Mouse (Mus musculus): Measurements from ENCODE around the gene Exd1. TPM values are rescaled to one million over a fixed set of nuclear protein-coding genes. Genes with fewer than 3 reads are reported as not detected.

Gene Exd1
- total and polyA plus RNA-seq, 2 experiments: 0.83 to 0.87 TPM

DNA sequence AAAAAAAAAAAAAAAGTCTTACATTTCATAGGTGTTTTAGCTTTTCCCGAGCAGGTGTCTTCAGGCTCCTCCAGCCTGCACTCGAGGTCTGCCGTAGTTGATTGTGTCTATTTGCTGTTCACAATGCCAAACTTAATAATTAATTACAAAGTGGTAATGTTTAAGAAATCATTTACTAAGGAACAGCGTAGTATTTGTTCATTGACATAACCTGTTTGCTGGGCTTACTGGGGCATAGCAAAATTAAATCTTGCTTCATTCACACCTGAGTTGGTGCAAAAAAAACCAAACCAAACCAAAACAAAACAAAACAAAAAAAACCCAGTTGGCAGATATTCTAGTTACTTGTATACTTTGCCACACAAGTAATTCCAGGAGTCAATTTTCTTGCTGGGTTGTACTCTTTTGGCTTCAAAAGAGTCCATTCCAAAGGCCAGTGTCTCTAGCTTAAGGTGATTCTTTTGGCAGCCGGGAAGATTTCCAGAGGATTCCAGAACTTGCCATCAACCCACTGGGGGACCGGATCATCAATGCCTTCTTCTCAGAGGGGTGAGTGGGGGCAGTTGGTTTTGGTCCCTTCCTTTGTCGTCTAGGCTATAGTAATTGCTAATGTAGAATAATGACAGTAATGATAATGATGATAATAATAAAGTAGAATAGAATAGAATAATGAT is 18.9 kb upstream of the Exd1 start:
- 26% methylated on average over 7 of the region's 7 CpGs for WGBS
- TF ChIP-seq CTCF (IDR thresholded peaks at IDR 0.05; ENCODE audit: low read depth, low read length) (no peak), POLR2A (IDR thresholded peaks at IDR 0.05; ENCODE audit: extremely low read depth, insufficient read depth, low read length) (no peak)
- Histone ChIP-seq H3K36me3 (ENCODE audit: control insufficient read depth, insufficient read depth, low read length) (peaks cover 49% of the 10 kb centered on the region), H3K9ac (ENCODE audit: low read depth, low read length) (no peak overlapping the region), H3K27ac (replicated peaks; ENCODE audit: insufficient read depth, low read depth, low read length) (peak overlapping the region; percentile 65; the same call in 1 of the 2 replicates), H3K4me3 (ENCODE audit: insufficient read depth, low read depth, low read length) (no peak overlapping the region), H3K79me2 (ENCODE audit: control insufficient read depth, insufficient read depth, low read length) (peaks cover 9% of the 10 kb centered on the region; the same call in 1 of the 2 replicates), H3K27me3 (ENCODE audit: control insufficient read depth, insufficient read depth, low read length) (no peaks in the 10 kb centered on the region), H3K4me1 (ENCODE audit: control insufficient read depth, insufficient read depth, low read length) (peaks cover 34% of the 10 kb centered on the region)
- DNase-seq (ENCODE audit: extremely low read depth, low read depth, low spot score): peak; percentile 97

DNA sequence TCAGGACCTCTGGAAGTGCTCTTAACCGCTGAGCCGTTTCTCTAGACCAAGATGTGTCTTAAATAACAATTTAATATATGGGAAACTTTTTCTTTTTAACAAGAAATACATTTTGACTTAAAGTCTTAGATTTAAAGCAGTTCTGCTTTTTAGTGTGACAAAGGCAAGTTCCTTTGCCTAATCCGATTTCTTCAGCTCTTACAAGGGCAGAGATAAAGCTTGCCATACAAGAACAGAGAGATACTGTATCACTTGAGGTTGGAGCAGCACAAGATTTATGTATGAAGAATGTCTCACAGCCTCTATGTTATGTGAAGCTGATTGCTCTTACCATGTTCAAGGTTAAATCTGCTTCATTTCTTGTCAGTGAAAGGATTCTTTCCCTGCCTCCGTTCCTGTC is 17.9 kb upstream of the Exd1 start:
- DNase-seq (ENCODE audit: extremely low read depth, low read depth, low spot score): no peak
- peaks cover 9% of the 10 kb centered on the region; the same call in 1 of the 2 replicates for H3K79me2 ChIP-seq (ENCODE audit: control insufficient read depth, insufficient read depth, low read length)
- H3K9ac ChIP-seq (ENCODE audit: low read depth, low read length): no peak overlapping the region
- no peak overlapping the region for H3K27ac ChIP-seq (replicated peaks; ENCODE audit: insufficient read depth, low read depth, low read length)
- peaks cover 31% of the 10 kb centered on the region for H3K4me1 ChIP-seq (ENCODE audit: control insufficient read depth, insufficient read depth, low read length)
- no peak for TF ChIP-seq CTCF (IDR thresholded peaks at IDR 0.05; ENCODE audit: low read depth, low read length)
- TF ChIP-seq POLR2A (IDR thresholded peaks at IDR 0.05; ENCODE audit: extremely low read depth, insufficient read depth, low read length): no peak
- H3K36me3 ChIP-seq (ENCODE audit: control insufficient read depth, insufficient read depth, low read length): peaks cover 55% of the 10 kb centered on the region
- no peak overlapping the region for H3K4me3 ChIP-seq (ENCODE audit: insufficient read depth, low read depth, low read length)
- 79% methylated on average over 4 of the region's 4 CpGs for WGBS
- no peaks in the 10 kb centered on the region for H3K27me3 ChIP-seq (ENCODE audit: control insufficient read depth, insufficient read depth, low read length)

DNA sequence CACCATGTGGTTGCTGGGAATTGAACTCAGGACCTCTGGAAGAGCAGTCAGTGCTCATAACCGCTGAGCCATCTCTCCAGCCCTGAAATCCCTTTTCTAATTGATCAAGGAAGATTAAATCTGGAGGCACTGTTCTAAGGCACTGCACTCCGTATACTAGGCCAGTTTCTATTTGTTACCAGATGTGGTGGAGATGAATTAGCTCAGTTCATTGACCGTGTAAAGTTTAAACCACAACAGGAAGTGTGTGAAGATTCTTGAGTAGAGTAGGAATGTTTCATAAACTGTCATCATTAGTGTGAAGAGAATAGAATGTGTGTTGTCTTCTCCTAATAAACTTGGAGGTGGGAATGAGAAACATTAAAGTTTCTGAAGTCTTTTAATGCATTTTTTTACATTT is 14.4 kb upstream of the Exd1 start:
- Histone ChIP-seq H3K9ac (ENCODE audit: low read depth, low read length) (no peak overlapping the region), H3K36me3 (ENCODE audit: control insufficient read depth, insufficient read depth, low read length) (peaks cover 34% of the 10 kb centered on the region), H3K4me3 (ENCODE audit: insufficient read depth, low read depth, low read length) (no peak overlapping the region), H3K27ac (replicated peaks; ENCODE audit: insufficient read depth, low read depth, low read length) (no peak overlapping the region), H3K4me1 (ENCODE audit: control insufficient read depth, insufficient read depth, low read length) (peaks cover 26% of the 10 kb centered on the region), H3K79me2 (ENCODE audit: control insufficient read depth, insufficient read depth, low read length) (peaks cover 15% of the 10 kb centered on the region), H3K27me3 (ENCODE audit: control insufficient read depth, insufficient read depth, low read length) (no peaks in the 10 kb centered on the region)
- DNase-seq (ENCODE audit: extremely low read depth, low read depth, low spot score): no peak
- no peak for TF ChIP-seq POLR2A (IDR thresholded peaks at IDR 0.05; ENCODE audit: extremely low read depth, insufficient read depth, low read length)
- no peak for TF ChIP-seq CTCF (IDR thresholded peaks at IDR 0.05; ENCODE audit: low read depth, low read length)
- WGBS: 73% methylated on average over 3 of the region's 3 CpGs

- peaks cover 30% of the 10 kb centered on the region for H3K79me2 ChIP-seq (ENCODE audit: control insufficient read depth, insufficient read depth, low read length)
- no peaks in the 10 kb centered on the region for H3K27me3 ChIP-seq (ENCODE audit: control insufficient read depth, insufficient read depth, low read length)
- peak overlapping the region; percentile 13 for H3K27ac ChIP-seq (replicated peaks; ENCODE audit: insufficient read depth, low read depth, low read length)
- peaks cover 28% of the 10 kb centered on the region for H3K36me3 ChIP-seq (ENCODE audit: control insufficient read depth, insufficient read depth, low read length)
- peak; percentile 76 for DNase-seq (ENCODE audit: extremely low read depth, low read depth, low spot score)
- H3K4me1 ChIP-seq (ENCODE audit: control insufficient read depth, insufficient read depth, low read length): peaks cover 22% of the 10 kb centered on the region
- no peak overlapping the region for H3K4me3 ChIP-seq (ENCODE audit: insufficient read depth, low read depth, low read length)
- no peak overlapping the region for H3K9ac ChIP-seq (ENCODE audit: low read depth, low read length)
- TF ChIP-seq POLR2A (IDR thresholded peaks at IDR 0.05; ENCODE audit: extremely low read depth, insufficient read depth, low read length) (no peak), CTCF (IDR thresholded peaks at IDR 0.05; ENCODE audit: low read depth, low read length) (no peak)
- 18% methylated on average over 7 of the region's 7 CpGs for WGBS
These were observed 11.4 kb upstream of the Exd1 start for GRCm38 (mm10) chr2:119558737-119559340.

DNA sequence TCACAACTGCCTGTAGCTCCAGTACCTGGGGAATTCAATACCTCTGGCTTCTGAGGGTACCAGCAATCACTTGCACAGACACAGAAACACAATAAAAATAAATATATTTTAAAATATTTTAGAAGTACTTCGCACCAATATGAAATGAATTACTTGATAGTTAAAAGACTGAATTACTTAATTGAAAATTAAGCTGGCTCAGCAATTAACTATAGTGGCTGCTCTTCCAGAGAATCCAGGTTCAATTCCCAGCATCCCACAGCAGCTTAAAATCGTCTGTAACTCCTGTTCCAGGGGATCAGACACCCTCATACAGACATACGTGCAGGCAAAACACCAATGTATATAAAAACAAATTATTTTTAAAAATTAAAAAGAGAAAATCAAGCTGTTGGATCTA is 10.6 kb upstream of the Exd1 start:
- no peak overlapping the region for H3K27ac ChIP-seq (replicated peaks; ENCODE audit: insufficient read depth, low read depth, low read length)
- DNase-seq (ENCODE audit: extremely low read depth, low read depth, low spot score): no peak
- peaks cover 33% of the 10 kb centered on the region for H3K79me2 ChIP-seq (ENCODE audit: control insufficient read depth, insufficient read depth, low read length)
- 78% methylated on average over 3 of the region's 3 CpGs for whole genome bisulfite sequencing
- no peak overlapping the region for H3K9ac ChIP-seq (ENCODE audit: low read depth, low read length)
- H3K4me3 ChIP-seq (ENCODE audit: insufficient read depth, low read depth, low read length): no peak overlapping the region
- TF ChIP-seq CTCF (IDR thresholded peaks at IDR 0.05; ENCODE audit: low read depth, low read length) (no peak), POLR2A (IDR thresholded peaks at IDR 0.05; ENCODE audit: extremely low read depth, insufficient read depth, low read length) (no peak)
- H3K27me3 ChIP-seq (ENCODE audit: control insufficient read depth, insufficient read depth, low read length): no peaks in the 10 kb centered on the region
- peaks cover 22% of the 10 kb centered on the region for H3K4me1 ChIP-seq (ENCODE audit: control insufficient read depth, insufficient read depth, low read length)
- H3K36me3 ChIP-seq (ENCODE audit: control insufficient read depth, insufficient read depth, low read length): peaks cover 27% of the 10 kb centered on the region

GRCm38 (mm10) chr2:119549678-119550077 is 2.3 kb upstream of the Exd1 start:
- H3K9ac ChIP-seq (ENCODE audit: low read depth, low read length): no peak overlapping the region
- WGBS: 65% methylated on average over 2 of the region's 2 CpGs
- H3K27ac ChIP-seq (replicated peaks; ENCODE audit: insufficient read depth, low read depth, low read length): no peak overlapping the region
- H3K4me3 ChIP-seq (ENCODE audit: insufficient read depth, low read depth, low read length): no peak overlapping the region
- peaks cover 18% of the 10 kb centered on the region for H3K36me3 ChIP-seq (ENCODE audit: control insufficient read depth, insufficient read depth, low read length)
- H3K79me2 ChIP-seq (ENCODE audit: control insufficient read depth, insufficient read depth, low read length): peaks cover 40% of the 10 kb centered on the region
- H3K27me3 ChIP-seq (ENCODE audit: control insufficient read depth, insufficient read depth, low read length): no peaks in the 10 kb centered on the region
- DNase-seq (ENCODE audit: extremely low read depth, low read depth, low spot score): no peak
- no peak for TF ChIP-seq POLR2A (IDR thresholded peaks at IDR 0.05; ENCODE audit: extremely low read depth, insufficient read depth, low read length)
- no peak for TF ChIP-seq CTCF (IDR thresholded peaks at IDR 0.05; ENCODE audit: low read depth, low read length)
- H3K4me1 ChIP-seq (ENCODE audit: control insufficient read depth, insufficient read depth, low read length): peaks cover 23% of the 10 kb centered on the region
